Mouse (Mus musculus): ENCODE measurements around the gene Dynlt1b.
"Not testable (repeated sequence)": the region's sequence is repeated elsewhere in the genome, so short reads cannot be mapped to it uniquely, and the experiment has no call there.

DNA sequence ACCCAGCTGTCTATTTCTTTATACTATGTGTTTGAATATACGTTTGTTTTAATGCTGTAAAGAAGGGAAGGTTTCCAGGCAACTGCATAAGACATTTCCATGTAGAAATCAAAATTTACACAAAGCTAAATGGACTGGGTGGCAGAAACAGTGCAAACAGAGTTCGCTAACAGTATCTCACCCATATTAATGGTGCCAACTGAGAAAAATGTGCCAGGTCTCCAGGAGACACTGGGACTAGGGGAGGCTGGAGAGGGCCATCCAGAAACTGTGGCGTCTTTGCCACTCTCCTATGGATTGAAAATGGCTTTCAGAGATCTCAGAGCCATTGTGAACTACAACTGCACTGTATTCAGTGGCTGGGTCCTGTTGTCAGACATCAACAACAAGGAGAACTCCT, 40.1 kb downstream of the Dynlt1b start:
- not testable (repeated sequence) for TF ChIP-seq EP300 (optimal IDR thresholded peaks at IDR 0.05); CTCF (IDR thresholded peaks at IDR 0.05; ENCODE audit: low read depth)
